Mouse (Mus musculus) heart, adult 8-10 months (tissue): ENCODE measurements at regions not wholly inside any gene's neighbourhood (a gene's known extent, or its start where the extent isn't known, plus 50 kb on each side); places are given as distances from the start of the nearest gene placed in this dataset.

Experiments used
- DNase-seq: peaks from one replicate; pipeline ENCODE4 v3.0.0; 2022; ENCODE audit warnings: low spot score

- no peak for DNase-seq
Measured at GRCm38 (mm10) chr2:101206637-101207036, 417.9 kb upstream of the Rag2 start.

- DNase-seq: no peak
Measured at GRCm38 (mm10) chr2:101209136-101209535, 415.4 kb upstream of the Rag2 start.

- DNase-seq: no peak
Measured at GRCm38 (mm10) chr2:101220759-101221158, 403.8 kb upstream of the Rag2 start.

- no peak for DNase-seq
Measured at GRCm38 (mm10) chr2:101242983-101243382, 381.5 kb upstream of the Rag2 start.

- DNase-seq: no peak
Measured at GRCm38 (mm10) chr2:101247133-101247532, 377.4 kb upstream of the Rag2 start.

- DNase-seq: no peak
Measured at GRCm38 (mm10) chr2:101252228-101252627, 372.3 kb upstream of the Rag2 start.

GRCm38 (mm10) chr2:101256464-101256863, 368.1 kb upstream of the Rag2 start:
- DNase-seq: no peak

GRCm38 (mm10) chr2:101263934-101264333, 360.6 kb upstream of the Rag2 start:
- no peak for DNase-seq

GRCm38 (mm10) chr2:101266685-101267374, 357.7 kb upstream of the Rag2 start:
- DNase-seq: no peak

GRCm38 (mm10) chr2:101274045-101274664, 350.4 kb upstream of the Rag2 start:
- DNase-seq: no peak

- no peak for DNase-seq
Measured at GRCm38 (mm10) chr2:101284886-101285285, 339.6 kb upstream of the Rag2 start.

GRCm38 (mm10) chr2:101288119-101288518, 336.4 kb upstream of the Rag2 start:
- DNase-seq: no peak

GRCm38 (mm10) chr2:101289168-101289567, 335.4 kb upstream of the Rag2 start:
- no peak for DNase-seq

- DNase-seq: no peak
Measured at GRCm38 (mm10) chr2:101290738-101291137, 333.8 kb upstream of the Rag2 start.

GRCm38 (mm10) chr2:101295678-101296368, 328.7 kb upstream of the Rag2 start:
- DNase-seq: no peak

- no peak for DNase-seq
Measured at GRCm38 (mm10) chr2:101296369-101296682, 328.2 kb upstream of the Rag2 start.

- no peak for DNase-seq
Measured at GRCm38 (mm10) chr2:101296778-101297177, 327.7 kb upstream of the Rag2 start.

- no peak for DNase-seq
Measured at GRCm38 (mm10) chr2:101299126-101299525, 325.4 kb upstream of the Rag2 start.

- DNase-seq: no peak
Measured at GRCm38 (mm10) chr2:101300106-101300505, 324.4 kb upstream of the Rag2 start.

- no peak for DNase-seq
Measured at GRCm38 (mm10) chr2:101321286-101321914, 303.1 kb upstream of the Rag2 start.

- no peak for DNase-seq
Measured at GRCm38 (mm10) chr2:101356709-101357108, 267.8 kb upstream of the Rag2 start.

- no peak for DNase-seq
Measured at GRCm38 (mm10) chr2:101364256-101364655, 260.3 kb upstream of the Rag2 start.

GRCm38 (mm10) chr2:101368278-101368677, 256.2 kb upstream of the Rag2 start:
- DNase-seq: no peak
